Mouse (Mus musculus) CH12.LX (cell line): Measurements from ENCODE around the gene Kdm5b.

Source experiments
- E2F4 ChIP-seq: IDR thresholded peaks from 2 replicates; pipeline ENCODE4 v1.6.1; 2011; ENCODE audit warnings: low read depth, low read length, improper control_type of control experiment; ENCODE audit not compliant: insufficient replicate concordance
- POLR2A ChIP-seq: IDR thresholded peaks from 2 replicates; pipeline ENCODE4 v1.6.1; 2011; ENCODE audit warnings: low read depth, mild to moderate bottlenecking, improper control_type of control experiment, low read length

DNA sequence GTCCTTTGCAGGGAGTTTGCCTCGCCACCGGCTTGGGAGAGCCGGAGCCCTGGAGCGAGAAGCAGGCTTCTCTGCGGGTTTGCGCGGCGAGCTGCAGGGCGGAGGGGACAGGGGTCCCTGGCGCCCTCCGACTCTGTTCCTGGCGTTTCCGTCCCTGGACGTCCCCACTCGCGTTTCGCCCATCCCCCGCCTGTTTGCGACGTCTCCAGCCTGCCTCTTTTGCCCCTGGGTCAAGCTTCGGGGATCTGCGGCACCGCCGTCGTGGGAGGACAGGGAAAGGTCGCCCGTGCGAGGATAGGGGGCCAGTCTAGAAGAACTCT is 87.0 kb downstream of the Kdm5b start:
- no peak for TF ChIP-seq E2F4
- no peak for TF ChIP-seq POLR2A
